Mouse (Mus musculus): ENCODE data around the gene Gm10197.

GRCm38 (mm10) chr19:53366057-53366775 is 5.3 kb downstream of the Gm10197 start:
- TF ChIP-seq POLR2A (IDR thresholded peaks at IDR 0.05; ENCODE audit: borderline replicate concordance, extremely low read depth, insufficient read depth, insufficient read length, poor library complexity, severe bottlenecking) = no peak
- TF ChIP-seq CTCF (IDR thresholded peaks at IDR 0.05; ENCODE audit: borderline replicate concordance, extremely low read depth, insufficient read depth, insufficient read length) = no peak

All from brain, embryonic 14.5 days (tissue).